Mouse (Mus musculus) heart, adult 2 months (tissue): ENCODE results near the gene Alkbh3. TPM values are rescaled to one million over a fixed set of nuclear protein-coding genes. Genes with fewer than 3 reads are reported as not detected.
A peak's percentile ranks its signal among the peaks of the same experiment; 100 is the strongest.

Experiments
- DNase-seq, 2 experiments: peaks; one replicate each; pipeline ENCODE4 v3.0.0; 2021
- H3K27ac ChIP-seq: fragments of 200-600 bp; 2 replicates; pipeline ENCODE4 v1.8.1; 2022
- H3K27me3 ChIP-seq: fragments of 200-500 bp; 2 replicates; pipeline ENCODE4 v1.6.1; 2012; ENCODE audit warnings: mild to moderate bottlenecking, low read length, inconsistent platforms, mixed read lengths; ENCODE audit not compliant: control insufficient read depth, insufficient read depth
- H3K36me3 ChIP-seq: fragments of 200-500 bp; 2 replicates; pipeline ENCODE4 v1.6.1; 2012; ENCODE audit warnings: low read length, inconsistent platforms; ENCODE audit not compliant: control insufficient read depth, insufficient read depth
- H3K4me1 ChIP-seq: fragments of 200-500 bp; 2 replicates; pipeline ENCODE4 v1.6.1; 2011; ENCODE audit warnings: low read length; ENCODE audit not compliant: control insufficient read depth, insufficient read depth
- H3K4me3 ChIP-seq: fragments of 200-600 bp; 2 replicates; pipeline ENCODE4 v1.8.1; 2022
- H3K79me2 ChIP-seq: fragments of 200-500 bp; replicated peaks from 2 replicates; pipeline ENCODE4 v1.6.1; 2012; ENCODE audit warnings: mild to moderate bottlenecking, inconsistent platforms, low read length, moderate library complexity, mixed read lengths; ENCODE audit not compliant: control insufficient read depth, insufficient read depth
- H3K9ac ChIP-seq: fragments of 200-500 bp; 2 replicates; pipeline ENCODE4 v1.6.1; 2012; ENCODE audit warnings: low read depth, mild to moderate bottlenecking, control low read depth, inconsistent platforms, low read length, mixed read lengths
- CTCF ChIP-seq: fragments of 200-600 bp; IDR thresholded peaks from 2 replicates; pipeline ENCODE4 v1.8.1; 2022; ENCODE audit warnings: antibody characterized with exemption, mild to moderate bottlenecking, moderate library complexity
- EP300 ChIP-seq: fragments of 200-500 bp; IDR thresholded peaks from 2 replicates; pipeline ENCODE4 v1.6.1; 2011; ENCODE audit warnings: low read depth, low read length, control low read depth; ENCODE audit not compliant: insufficient read depth
- POLR2A ChIP-seq: fragments of 200-500 bp; IDR thresholded peaks from 2 replicates; pipeline ENCODE4 v1.6.1; 2011; ENCODE audit warnings: mild to moderate bottlenecking, low read depth, low read length, control low read depth; ENCODE audit not compliant: insufficient read depth
- WGBS: fragments of 180-500 bp; shearing (Covaris S2); methylation state at CpG from one replicate; pipeline ENCODE4 v1.1.7; 2018; 5-methylcytosine and 5-hydroxymethylcytosine counted together
- intact Hi-C: fragments of 180-260 bp; cut with DNase I; formaldehyde crosslinking; loops from one replicate; pipeline ENCODE4 v1.15.1; 2025
- polyA plus RNA-seq: library from polyadenylated mRNA; depleted of rRNA; stranded (reverse); fragments of >200 nt; gene quantifications from 2 replicates; pipeline ENCODE4 v1.2.3, GENCODE M21; 2012
- total RNA-seq, 2 experiments: library from RNA; stranded (reverse); gene quantifications; 2 replicates each; pipeline ENCODE4 v1.2.3; 2021

The Alkbh3 gene
- total and polyA plus RNA-seq, 3 experiments = 47.5 to 54.3 (median 53.5) TPM

DNA sequence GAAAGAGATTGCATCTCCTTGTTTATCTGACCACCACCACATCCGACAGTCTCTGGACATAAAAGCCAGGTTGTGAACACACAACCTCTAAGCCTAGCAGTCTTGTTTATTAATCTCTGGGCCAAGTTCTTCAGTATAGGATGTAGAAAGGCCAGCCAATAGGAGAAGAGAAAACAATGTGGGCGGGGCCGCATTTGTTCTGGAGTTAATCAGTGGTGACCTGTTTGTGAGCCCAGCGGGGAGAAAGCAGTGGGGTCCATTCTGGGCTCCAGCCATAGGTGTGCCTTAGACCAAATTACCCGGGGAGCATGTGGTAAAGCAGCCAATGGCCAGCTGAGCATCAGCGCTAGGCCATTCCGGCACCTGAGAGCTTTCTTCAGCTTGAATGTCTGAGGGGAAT, 35.6 kb downstream of the Alkbh3 start:
- H3K27ac ChIP-seq = no peak overlapping the region
- intact Hi-C loops = no loop called here
- DNase-seq = no peak
- no peaks in the 10 kb centered on the region for H3K27me3 ChIP-seq
- no peaks in the 10 kb centered on the region for H3K79me2 ChIP-seq
- peaks cover 5% of the 10 kb centered on the region; the same call in 1 of the 2 replicates for H3K4me1 ChIP-seq
- H3K9ac ChIP-seq = no peak overlapping the region
- no peaks in the 10 kb centered on the region for H3K36me3 ChIP-seq
- H3K4me3 ChIP-seq = no peak overlapping the region
- TF ChIP-seq EP300 = no peak
- no peak for TF ChIP-seq POLR2A
- TF ChIP-seq CTCF = no peak
- 71% methylated on average over 7 of the region's 7 CpGs for WGBS

DNA sequence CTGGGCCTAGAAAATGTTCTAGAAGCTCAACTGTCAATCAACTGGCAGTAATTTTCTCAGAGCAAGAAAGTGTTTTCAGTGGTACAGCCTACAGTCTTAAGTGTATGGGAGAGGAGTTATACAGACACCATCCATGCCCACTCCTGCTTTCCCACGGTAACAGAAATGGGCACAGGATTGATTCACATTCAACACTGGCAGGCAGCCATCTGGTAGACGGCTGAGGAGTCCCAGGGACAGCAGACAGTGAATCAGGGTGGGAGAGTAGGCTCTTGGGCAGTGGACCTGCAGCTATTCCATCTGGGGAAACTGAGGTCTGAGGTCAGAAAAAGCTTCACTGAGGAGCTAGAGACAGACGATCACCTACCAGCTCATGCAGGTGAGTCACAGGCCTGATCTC, 39.0 kb downstream of the Alkbh3 start:
- no peak overlapping the region for H3K9ac ChIP-seq
- no peaks in the 10 kb centered on the region for H3K27me3 ChIP-seq
- WGBS = 69% methylated on average over 3 of the region's 3 CpGs
- TF ChIP-seq EP300 (no peak), POLR2A (no peak), CTCF (no peak)
- H3K79me2 ChIP-seq = no peaks in the 10 kb centered on the region
- intact Hi-C loops = no loop called here
- H3K4me1 ChIP-seq = 0 out of 2 replicates have a peak, but pooled peaks cover 2% of the 10 kb centered on the region
- DNase-seq = no peak
- no peak overlapping the region for H3K4me3 ChIP-seq
- H3K27ac ChIP-seq = no peak overlapping the region
- H3K36me3 ChIP-seq = no peaks in the 10 kb centered on the region

DNA sequence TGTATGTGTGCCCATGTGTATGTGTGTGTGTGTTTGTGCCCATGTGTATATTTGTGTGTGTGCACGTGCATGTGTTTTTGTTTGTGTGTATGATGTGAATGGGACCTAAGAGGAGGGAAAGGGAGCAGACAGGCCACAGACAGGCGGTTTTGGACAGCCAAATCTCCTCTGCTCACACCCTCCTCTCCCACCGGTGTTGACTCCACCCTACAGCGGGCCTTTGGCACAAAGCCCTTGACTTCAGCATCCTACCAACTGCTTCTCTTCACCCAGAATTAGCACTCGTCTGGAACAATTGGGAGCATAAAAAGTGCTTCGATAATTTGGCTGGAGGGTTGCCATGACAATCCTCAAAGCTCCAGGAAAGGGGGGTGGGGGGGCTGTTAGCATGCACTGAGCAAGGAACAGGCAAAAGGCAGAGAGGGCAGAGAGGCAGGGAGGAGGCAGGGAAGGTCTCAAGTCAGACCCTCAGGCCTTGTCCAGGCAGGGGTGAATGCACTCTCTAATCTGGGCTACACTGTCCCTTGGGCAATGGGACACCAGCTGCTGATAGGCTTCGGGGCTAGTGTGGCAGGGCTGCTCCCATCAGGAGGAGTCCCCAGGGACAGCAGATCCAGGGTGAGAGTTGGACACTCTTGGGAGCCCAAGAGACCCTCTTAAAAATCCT, 46.0 kb downstream of the Alkbh3 start:
- Histone ChIP-seq H3K27ac (no peak overlapping the region), H3K27me3 (no peaks in the 10 kb centered on the region), H3K36me3 (no peaks in the 10 kb centered on the region), H3K4me3 (no peak overlapping the region), H3K79me2 (no peaks in the 10 kb centered on the region), H3K9ac (no peak overlapping the region), H3K4me1 (peaks cover 3% of the 10 kb centered on the region; the same call in 1 of the 2 replicates)
- TF ChIP-seq POLR2A = no peak
- no peak for TF ChIP-seq EP300
- no peak for TF ChIP-seq CTCF
- peak in 1 of 2 experiments; percentile 21 for DNase-seq
- WGBS = 40% methylated on average over 7 of the region's 7 CpGs
- intact Hi-C loops = no loop called here

DNA sequence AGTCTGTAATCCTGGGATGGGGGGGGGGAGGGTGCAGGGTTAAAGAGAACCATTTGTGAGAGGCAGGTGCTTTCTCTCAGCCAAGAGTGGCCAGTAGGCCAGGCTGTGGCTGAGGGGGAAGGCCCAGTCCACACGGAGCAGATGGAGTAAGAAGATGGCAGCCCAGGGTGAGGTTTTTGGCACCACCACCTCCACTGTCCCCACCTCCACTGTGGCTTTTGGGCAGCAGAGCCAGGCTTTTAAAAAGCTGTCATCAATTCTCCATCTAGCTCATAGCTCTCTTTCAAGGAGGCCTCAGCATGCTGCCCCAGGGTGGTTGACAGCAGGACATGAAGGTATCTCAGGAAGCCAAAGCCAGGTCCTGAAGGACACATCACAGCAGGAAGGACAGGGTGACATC, 46.8 kb downstream of the Alkbh3 start:
- Histone ChIP-seq H3K9ac (no peak overlapping the region), H3K27ac (no peak overlapping the region), H3K79me2 (no peaks in the 10 kb centered on the region), H3K4me1 (peaks cover 3% of the 10 kb centered on the region; the same call in 1 of the 2 replicates), H3K36me3 (no peaks in the 10 kb centered on the region), H3K27me3 (no peaks in the 10 kb centered on the region), H3K4me3 (no peak overlapping the region)
- WGBS = 90% methylated on average over 1 of the region's 1 CpGs
- no peak for DNase-seq
- TF ChIP-seq CTCF (no peak), EP300 (no peak), POLR2A (no peak)
- intact Hi-C loops = no loop called here

DNA sequence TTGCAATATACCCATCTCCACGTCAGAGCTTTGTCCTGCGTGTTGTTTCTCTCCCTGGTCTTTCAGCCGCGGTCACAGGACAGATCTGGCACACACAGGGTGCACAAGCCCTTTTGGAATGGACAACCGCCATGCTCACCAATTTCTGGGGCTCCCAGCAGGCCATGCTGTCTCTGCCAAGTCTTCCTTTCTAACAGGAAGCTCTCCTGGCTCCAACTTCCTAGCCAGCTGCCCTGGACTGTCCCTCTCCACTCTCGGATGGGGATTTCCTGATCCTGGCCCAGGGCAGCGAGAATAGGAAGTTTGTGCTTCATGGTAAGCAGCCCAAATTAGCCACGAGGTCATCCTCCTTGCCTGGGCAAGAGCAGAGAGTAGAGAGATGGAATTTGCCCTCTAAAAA, 48.9 kb downstream of the Alkbh3 start:
- intact Hi-C loops = no loop called here
- TF ChIP-seq POLR2A = no peak
- no peak for TF ChIP-seq CTCF
- no peak for TF ChIP-seq EP300
- Histone ChIP-seq H3K79me2 (no peaks in the 10 kb centered on the region), H3K9ac (no peak overlapping the region), H3K4me3 (no peak overlapping the region), H3K27ac (no peak overlapping the region; the same call in 1 of the 2 replicates), H3K36me3 (no peaks in the 10 kb centered on the region), H3K27me3 (no peaks in the 10 kb centered on the region; the same call in 1 of the 2 replicates), H3K4me1 (peaks cover 3% of the 10 kb centered on the region; the same call in 1 of the 2 replicates)
- 43% methylated on average over 8 of the region's 8 CpGs for WGBS
- peak in 1 of 2 experiments; percentile 59 for DNase-seq

DNA sequence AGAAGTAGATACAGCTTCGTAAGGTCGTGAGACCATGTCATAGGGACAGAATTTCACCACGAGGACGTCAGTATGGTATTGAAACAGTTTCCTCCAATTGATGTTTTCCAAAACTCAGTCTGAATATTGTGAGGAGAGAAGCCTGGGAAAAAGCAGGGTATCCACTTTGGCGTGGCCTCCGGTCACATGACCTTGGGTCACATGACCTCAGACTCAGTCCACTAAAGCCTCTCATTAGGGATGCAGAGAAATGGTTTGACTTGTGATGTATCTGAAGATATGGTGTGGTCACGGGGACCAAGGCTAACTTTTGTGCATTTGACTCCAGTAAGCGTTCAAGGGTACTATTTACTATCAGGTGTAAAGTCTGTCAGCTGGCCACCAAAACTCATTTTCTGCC, 51.3 kb downstream of the Alkbh3 start:
- no peak for DNase-seq
- Histone ChIP-seq H3K27ac (no peak overlapping the region), H3K36me3 (no peaks in the 10 kb centered on the region), H3K4me3 (no peak overlapping the region), H3K79me2 (no peaks in the 10 kb centered on the region), H3K9ac (no peak overlapping the region), H3K27me3 (peaks cover 6% of the 10 kb centered on the region; the same call in 1 of the 2 replicates), H3K4me1 (peaks cover 6% of the 10 kb centered on the region)
- TF ChIP-seq POLR2A = no peak
- TF ChIP-seq CTCF = no peak
- no peak for TF ChIP-seq EP300
- WGBS = 76% methylated on average over 8 of the region's 8 CpGs
- intact Hi-C loops = loop anchor here (5.0 kb wide), 1 partner anchor 52 kb away; no protein-coding TSS in a partner anchor
